16 mouse cellular contexts compared by ENCODE assay signal in the genomic region with DNA sequence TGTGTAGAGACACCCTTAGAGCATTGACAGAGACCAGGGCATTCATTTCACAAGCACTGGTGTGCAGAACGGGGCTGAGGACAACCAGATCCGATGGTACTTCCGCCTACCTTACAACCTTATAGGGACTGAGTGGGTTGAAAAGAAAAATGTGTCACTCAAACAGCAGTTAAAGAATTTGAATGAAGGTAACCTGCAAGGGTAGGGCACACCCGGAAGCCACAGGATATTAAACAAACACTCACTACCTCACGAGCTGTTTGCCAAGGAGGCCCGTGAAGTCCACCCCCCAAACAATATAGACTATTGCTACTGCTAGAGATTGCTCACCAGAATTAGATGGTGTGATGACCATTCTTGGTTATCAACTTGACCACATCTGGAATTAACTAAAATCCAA. TPM values are rescaled to one million over a fixed set of nuclear protein-coding genes. Genes with fewer than 3 reads are reported as not detected.
"Had no signal": no experiment of that assay in that cellular context is flagged by ENCODE, and none has a peak within 500 bp of the region (broad histone marks: within the 10 kb centered on the region; RNA-seq: fewer than 3 reads in every experiment).

No protein-coding gene starts in this region.

- H3K9me3 ChIP-seq: liver, embryonic 13.5 days; midbrain, embryonic 12.5 days; midbrain, embryonic 15.5 days; neural tube, embryonic 12.5 days had no signal

- H3K4me2 ChIP-seq: liver, embryonic 13.5 days; midbrain, embryonic 12.5 days; midbrain, embryonic 15.5 days; neural tube, embryonic 12.5 days had no signal

- H3K4me3 ChIP-seq: liver, embryonic 13.5 days; midbrain, embryonic 12.5 days; midbrain, embryonic 15.5 days; neural tube, embryonic 12.5 days had no signal

- H3K27me3 ChIP-seq: liver, embryonic 13.5 days; midbrain, embryonic 12.5 days; midbrain, embryonic 15.5 days; neural tube, embryonic 12.5 days had no signal

- H3K9ac ChIP-seq: liver, embryonic 13.5 days; midbrain, embryonic 12.5 days; midbrain, embryonic 15.5 days; neural tube, embryonic 12.5 days had no signal

- DNase-seq: kidney, adult 18-20 months; kidney, adult 9 months; kidney, postnatal 14 days; kidney, postnatal 4 days; liver, embryonic 13.5 days; retina, postnatal 1 day; right cerebral cortex, postnatal 25 days; spleen, adult 18-20 months; thymus, postnatal 25 days had no signal

- H3K27ac ChIP-seq: hindbrain, postnatal 0 days; liver, embryonic 13.5 days; macrophage; midbrain, embryonic 12.5 days; midbrain, embryonic 15.5 days; neural tube, embryonic 12.5 days had no signal

- ATAC-seq: hindbrain, postnatal 0 days; inflammation-experienced regulatory T-cells, adult 6 months; intestine, embryonic 16.5 days; midbrain, embryonic 15.5 days had no signal

- H3K36me3 ChIP-seq: liver, embryonic 13.5 days; midbrain, embryonic 12.5 days; midbrain, embryonic 15.5 days; neural tube, embryonic 12.5 days had no signal

- H3K4me1 ChIP-seq: midbrain, embryonic 12.5 days had no signal

RNA-seq across cellular contexts. Expression of a gene that starts 31.7 kb away (rescaled TPM):
- total RNA-seq: hindbrain, postnatal 0 days had no signal
